Mouse (Mus musculus): ENCODE measurements around the gene Srcap. TPM values are rescaled to one million over a fixed set of nuclear protein-coding genes. Genes with fewer than 3 reads are reported as not detected.

Srcap gene
- polyA plus RNA-seq, 1 experiment from 2014 or later = 59.4 TPM

DNA sequence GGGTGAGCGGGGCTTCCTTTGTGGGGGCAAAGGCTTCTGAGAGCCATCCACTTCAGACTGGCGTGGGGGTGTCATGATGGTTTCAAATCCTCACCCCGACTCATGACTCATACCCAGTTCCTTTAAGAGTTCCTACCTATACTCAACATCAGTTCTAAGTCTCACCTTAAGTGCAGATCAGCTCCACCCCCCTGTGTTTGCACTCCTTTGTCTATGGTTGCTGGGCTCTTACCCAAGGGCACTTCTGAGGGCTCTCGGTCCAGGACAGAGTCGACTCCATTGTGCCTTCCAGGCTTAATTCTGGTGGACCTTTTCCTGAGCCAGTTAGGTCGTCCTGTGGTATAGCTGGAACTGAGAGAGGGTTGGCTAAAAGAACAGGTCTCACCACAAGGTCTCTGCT is 95.4 kb downstream of the Srcap start:
- H3K36me3 ChIP-seq (ENCODE audit: control insufficient read depth, insufficient read depth, low read length) = peaks cover 35% of the 10 kb centered on the region
- ATAC-seq (ENCODE audit: insufficient number of reproducible peaks, low FRiP score, low TSS enrichment, low read depth) = no peak
- H3K27ac ChIP-seq (replicated peaks; ENCODE audit: low read depth, low read length) = no peak overlapping the region
- no peaks in the 10 kb centered on the region for H3K9me3 ChIP-seq (ENCODE audit: control insufficient read depth, low read length)
- H3K4me1 ChIP-seq (ENCODE audit: control insufficient read depth, insufficient read depth, low read length) = no peaks in the 10 kb centered on the region
- DNase-seq (ENCODE audit: low spot score) = no peak
- H3K4me3 ChIP-seq (ENCODE audit: low read depth, low read length) = no peak overlapping the region
- no peaks in the 10 kb centered on the region for H3K27me3 ChIP-seq (ENCODE audit: control insufficient read depth, insufficient read depth, low read length)
- no peak overlapping the region for H3K9ac ChIP-seq (ENCODE audit: low read length)
- no peak overlapping the region for H3K4me2 ChIP-seq (ENCODE audit: low read depth, severe bottlenecking)
- WGBS = 91% methylated on average over 6 of the region's 6 CpGs

Small RNAs within 50 kb of the gene (microRNA-seq; reads per million reads assigned to microRNA genes)
- gene Gm47278 = not detected
- not detected for gene Mir7060

Other genes with a start within 250 kb of the Srcap start
- gene Sephs2, start 237.9 kb upstream of the Srcap start, polyA plus RNA-seq (2014; fragmentation: Nextera tagmentation; extraction: Ambion mirVana) = 94.5 and 104 TPM in 2 replicates
- 0.18 and 0.44 TPM in 2 replicates for gene Itgal, start 215.7 kb upstream of the Srcap start, polyA plus RNA-seq (2014; fragmentation: Nextera tagmentation; extraction: Ambion mirVana)
- 6.0 TPM in 2 replicates for gene Zfp768, start 166.4 kb upstream of the Srcap start, polyA plus RNA-seq (2014; fragmentation: Nextera tagmentation; extraction: Ambion mirVana)
- gene Zfp747, start 135.9 kb upstream of the Srcap start, polyA plus RNA-seq (2014; fragmentation: Nextera tagmentation; extraction: Ambion mirVana) = 8.6 and 9.2 TPM in 2 replicates
- gene 9130019O22Rik, start 124.8 kb upstream of the Srcap start, polyA plus RNA-seq (2014; fragmentation: Nextera tagmentation; extraction: Ambion mirVana) = 6.3 and 6.8 TPM in 2 replicates
- gene E430018J23Rik, start 118.4 kb upstream of the Srcap start, polyA plus RNA-seq (2014; fragmentation: Nextera tagmentation; extraction: Ambion mirVana) = 7.4 and 9.0 TPM in 2 replicates
- 7.5 and 7.7 TPM in 2 replicates for gene Zfp764, start 105.2 kb upstream of the Srcap start, polyA plus RNA-seq (2014; fragmentation: Nextera tagmentation; extraction: Ambion mirVana)
- 33.7 and 37.7 TPM in 2 replicates for gene Zfp688, start 89.9 kb upstream of the Srcap start, polyA plus RNA-seq (2014; fragmentation: Nextera tagmentation; extraction: Ambion mirVana)
- gene Zfp689, start 62.8 kb upstream of the Srcap start, polyA plus RNA-seq (2014; fragmentation: Nextera tagmentation; extraction: Ambion mirVana) = 16.5 and 17.6 TPM in 2 replicates
- gene Prr14, start 52.4 kb upstream of the Srcap start, polyA plus RNA-seq (2014; fragmentation: Nextera tagmentation; extraction: Ambion mirVana) = 49.1 and 53.4 TPM in 2 replicates
- gene Fbrs, start 32.8 kb upstream of the Srcap start, polyA plus RNA-seq (2014; fragmentation: Nextera tagmentation; extraction: Ambion mirVana) = 13.2 and 14.3 TPM in 2 replicates
- gene Gm42715, start 7.6 kb downstream of the Srcap start, polyA plus RNA-seq (2014; fragmentation: Nextera tagmentation; extraction: Ambion mirVana) = 19.4 and 21.0 TPM in 2 replicates
- gene Tmem265, start 49.4 kb downstream of the Srcap start, polyA plus RNA-seq (2014; fragmentation: Nextera tagmentation; extraction: Ambion mirVana) = 4.7 and 9.9 TPM in 2 replicates
- gene Phkg2, start 61.4 kb downstream of the Srcap start, polyA plus RNA-seq (2014; fragmentation: Nextera tagmentation; extraction: Ambion mirVana) = 45.7 and 48.8 TPM in 2 replicates
- 11.5 and 12.3 TPM in 2 replicates for gene Ccdc189, start 76.6 kb downstream of the Srcap start, polyA plus RNA-seq (2014; fragmentation: Nextera tagmentation; extraction: Ambion mirVana)
- gene Rnf40, start 76.8 kb downstream of the Srcap start, polyA plus RNA-seq (2014; fragmentation: Nextera tagmentation; extraction: Ambion mirVana) = 44.3 and 49.1 TPM in 2 replicates
- 28.0 and 31.8 TPM in 2 replicates for gene Zfp629, start 103.8 kb downstream of the Srcap start, polyA plus RNA-seq (2014; fragmentation: Nextera tagmentation; extraction: Ambion mirVana)
- gene Bcl7c, start 196.9 kb downstream of the Srcap start, polyA plus RNA-seq (2014; fragmentation: Nextera tagmentation; extraction: Ambion mirVana) = 83.9 and 85.5 TPM in 2 replicates
- gene Ctf1, start 200.8 kb downstream of the Srcap start, polyA plus RNA-seq (2014; fragmentation: Nextera tagmentation; extraction: Ambion mirVana) = 19.6 and 21.4 TPM in 2 replicates
- 0.32 and 0.70 TPM in 2 replicates for gene Ctf2, start 220.2 kb downstream of the Srcap start, polyA plus RNA-seq (2014; fragmentation: Nextera tagmentation; extraction: Ambion mirVana)
- gene Fbxl19, start 232.6 kb downstream of the Srcap start, polyA plus RNA-seq (2014; fragmentation: Nextera tagmentation; extraction: Ambion mirVana) = 9.8 and 10.9 TPM in 2 replicates